Mouse (Mus musculus) hindbrain, embryonic 14.5 days (tissue): ENCODE measurements at regions not wholly inside any gene's neighbourhood (a gene's known extent, or its start where the extent isn't known, plus 50 kb on each side); places are given as distances from the start of the nearest gene placed in this dataset.

Source experiments
- ATAC-seq: fragments of 200-750 bp; cut with Nextera tagmentation; 2 replicates; pipeline ENCODE4 v1.8.0; 2017; ENCODE audit warnings: moderate number of reproducible peaks, mild to moderate bottlenecking, moderate TSS enrichment, moderate library complexity; ENCODE audit not compliant: low FRiP score
- DNase-seq: peaks from one replicate; pipeline ENCODE4 v3.0.0-alpha.2; 2015; ENCODE audit warnings: low spot score
- H3K27ac ChIP-seq: fragments of 300-500 bp; sonication (generic); 2 replicates; pipeline ENCODE4 v1.5.1; 2014; ENCODE audit warnings: mild to moderate bottlenecking, moderate library complexity
- H3K27me3 ChIP-seq: fragments of 300-500 bp; sonication (generic); 2 replicates; pipeline ENCODE4 v1.6.1; 2014; ENCODE audit warnings: mild to moderate bottlenecking, low read length, mixed read lengths; ENCODE audit not compliant: control insufficient read depth, insufficient read depth
- H3K36me3 ChIP-seq: fragments of 300-500 bp; sonication (generic); replicated peaks from 2 replicates; pipeline ENCODE4 v1.6.1; 2014; ENCODE audit not compliant: control insufficient read depth, insufficient read depth
- H3K4me1 ChIP-seq: fragments of 300-500 bp; sonication (generic); replicated peaks from 2 replicates; pipeline ENCODE4 v1.6.1; 2014; ENCODE audit warnings: antibody characterized with exemption, low read length, mixed read lengths; ENCODE audit not compliant: control insufficient read depth, insufficient read depth
- H3K4me2 ChIP-seq: fragments of 300-500 bp; sonication (generic); replicated peaks from 2 replicates; pipeline ENCODE4 v1.6.1; 2014; ENCODE audit warnings: mild to moderate bottlenecking, moderate library complexity
- H3K4me3 ChIP-seq: fragments of 300-500 bp; sonication (generic); replicated peaks from 2 replicates; pipeline ENCODE4 v1.5.1; 2014; ENCODE audit warnings: mild to moderate bottlenecking, low read length
- H3K9ac ChIP-seq: fragments of 300-500 bp; sonication (generic); 2 replicates; pipeline ENCODE4 v1.6.1; 2014
- H3K9me3 ChIP-seq: fragments of 300-500 bp; sonication (generic); 2 replicates; pipeline ENCODE4 v1.6.1; 2016; ENCODE audit warnings: low read length; ENCODE audit not compliant: control insufficient read depth
- WGBS: fragments of 180-500 bp; shearing (Covaris S2); extraction: QIAGEN DNeasy Blood & Tissue Kit; methylation state at CpG from one replicate; pipeline ENCODE4 v1.1.7; 2014; 5-methylcytosine and 5-hydroxymethylcytosine counted together

- no peak for DNase-seq
- ATAC-seq, result no peak
- whole genome bisulfite sequencing, result 81% methylated on average over 6 of the region's 6 CpGs
- Histone ChIP-seq H3K4me3 (no peak overlapping the region), H3K9ac (no peak overlapping the region), H3K27me3 (no peaks in the 10 kb centered on the region), H3K27ac (no peak overlapping the region), H3K36me3 (no peaks in the 10 kb centered on the region), H3K9me3 (no peaks in the 10 kb centered on the region), H3K4me1 (no peaks in the 10 kb centered on the region), H3K4me2 (no peak overlapping the region)
These were observed 271.7 kb upstream of the Rora start for GRCm38 (mm10) chr9:68381871-68382270.

GRCm38 (mm10) chr9:68400930-68401329 is 252.7 kb upstream of the Rora start:
- Histone ChIP-seq H3K4me1 (no peaks in the 10 kb centered on the region), H3K9me3 (no peaks in the 10 kb centered on the region), H3K9ac (no peak overlapping the region), H3K27ac (no peak overlapping the region), H3K4me2 (no peak overlapping the region), H3K27me3 (no peaks in the 10 kb centered on the region), H3K36me3 (no peaks in the 10 kb centered on the region), H3K4me3 (no peak overlapping the region)
- WGBS, result 69% methylated on average over 4 of the region's 4 CpGs
- DNase-seq (no peak), ATAC-seq (no peak)

GRCm38 (mm10) chr9:68402176-68402845 is 251.3 kb upstream of the Rora start:
- Histone ChIP-seq H3K4me3 (no peak overlapping the region), H3K9ac (no peak overlapping the region), H3K27ac (no peak overlapping the region), H3K4me2 (no peak overlapping the region), H3K9me3 (no peaks in the 10 kb centered on the region), H3K36me3 (no peaks in the 10 kb centered on the region), H3K4me1 (no peaks in the 10 kb centered on the region), H3K27me3 (no peaks in the 10 kb centered on the region)
- DNase-seq, result no peak
- 68% methylated on average over 8 of the region's 8 CpGs for WGBS
- ATAC-seq, result no peak

DNA sequence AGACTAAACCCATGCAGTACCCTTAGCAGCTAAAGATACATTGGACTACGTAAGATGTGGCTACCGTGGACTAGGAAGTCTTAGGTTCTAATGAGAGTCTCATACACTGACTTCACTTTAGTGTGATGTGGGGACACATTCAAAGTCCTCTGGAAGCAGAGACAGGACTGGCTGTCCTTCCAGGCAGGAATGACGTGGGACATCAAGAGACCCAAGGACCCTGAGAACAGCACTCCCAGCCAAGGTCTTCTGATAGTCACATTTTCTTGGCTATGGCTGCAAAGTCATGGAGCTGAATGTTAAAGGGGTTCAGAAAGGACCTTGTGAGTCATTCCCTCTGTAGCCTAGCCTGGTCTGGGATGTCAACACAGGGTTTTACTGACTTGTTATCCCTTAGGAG is 250.6 kb upstream of the Rora start:
- no peak overlapping the region for H3K4me2 ChIP-seq
- ATAC-seq (no peak), DNase-seq (no peak)
- WGBS, result 95% methylated on average over 3 of the region's 3 CpGs
- H3K9me3 ChIP-seq, result no peaks in the 10 kb centered on the region
- H3K4me1 ChIP-seq, result no peaks in the 10 kb centered on the region
- no peaks in the 10 kb centered on the region for H3K27me3 ChIP-seq
- no peak overlapping the region for H3K4me3 ChIP-seq
- H3K36me3 ChIP-seq, result no peaks in the 10 kb centered on the region
- H3K27ac ChIP-seq, result no peak overlapping the region
- no peak overlapping the region for H3K9ac ChIP-seq

DNA sequence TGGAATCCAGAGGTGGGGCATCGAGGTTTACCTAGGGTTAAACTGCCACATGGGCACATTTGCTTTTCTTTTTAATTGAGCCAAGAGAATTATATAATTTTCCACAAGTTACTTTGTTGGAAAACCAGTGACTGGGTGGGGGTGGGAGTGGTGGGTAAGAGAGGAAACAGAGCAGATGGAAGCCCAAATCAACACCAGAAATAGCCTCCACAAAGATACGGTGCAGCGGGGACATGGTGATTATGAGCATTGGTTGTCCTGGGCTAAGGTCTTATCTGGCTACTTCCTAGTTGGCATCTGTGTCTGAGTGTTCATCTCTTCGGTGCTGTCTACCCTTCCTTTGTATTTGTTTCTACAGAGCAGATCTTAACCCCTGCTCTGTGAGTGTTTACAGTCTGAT is 250.1 kb upstream of the Rora start:
- H3K36me3 ChIP-seq, result no peaks in the 10 kb centered on the region
- WGBS, result 93% methylated on average over 4 of the region's 4 CpGs
- ATAC-seq (no peak), DNase-seq (no peak)
- no peaks in the 10 kb centered on the region for H3K4me1 ChIP-seq
- no peak overlapping the region for H3K27ac ChIP-seq
- H3K9me3 ChIP-seq, result no peaks in the 10 kb centered on the region
- no peak overlapping the region for H3K4me3 ChIP-seq
- H3K4me2 ChIP-seq, result no peak overlapping the region
- H3K9ac ChIP-seq, result no peak overlapping the region
- no peaks in the 10 kb centered on the region for H3K27me3 ChIP-seq

DNA sequence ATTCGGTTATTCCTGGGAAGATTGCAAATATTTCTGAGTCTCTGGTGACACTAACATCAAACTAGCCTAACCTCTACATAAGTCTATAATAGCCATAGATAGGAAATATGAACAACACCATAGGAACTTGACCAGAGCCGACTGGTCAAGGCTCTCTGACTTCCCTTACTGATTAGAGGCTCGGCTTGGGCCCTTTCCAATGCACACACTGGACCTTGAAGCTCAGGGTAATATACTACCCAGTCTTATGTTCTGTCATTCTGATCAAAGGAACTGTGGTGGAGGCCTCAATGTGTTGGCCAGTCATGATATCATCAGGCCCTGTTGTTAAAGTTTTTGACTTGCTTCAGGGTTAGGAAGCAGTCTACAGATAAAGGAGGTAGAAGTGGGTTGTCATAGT is 243.8 kb upstream of the Rora start:
- no peak overlapping the region for H3K27ac ChIP-seq
- no peak overlapping the region for H3K9ac ChIP-seq
- DNase-seq, result no peak
- no peaks in the 10 kb centered on the region for H3K36me3 ChIP-seq
- no peak overlapping the region for H3K4me2 ChIP-seq
- no peaks in the 10 kb centered on the region for H3K4me1 ChIP-seq
- no peak for ATAC-seq
- no peaks in the 10 kb centered on the region for H3K9me3 ChIP-seq
- no peak overlapping the region for H3K4me3 ChIP-seq
- WGBS, result 93% methylated on average over 3 of the region's 3 CpGs
- no peaks in the 10 kb centered on the region for H3K27me3 ChIP-seq

DNA sequence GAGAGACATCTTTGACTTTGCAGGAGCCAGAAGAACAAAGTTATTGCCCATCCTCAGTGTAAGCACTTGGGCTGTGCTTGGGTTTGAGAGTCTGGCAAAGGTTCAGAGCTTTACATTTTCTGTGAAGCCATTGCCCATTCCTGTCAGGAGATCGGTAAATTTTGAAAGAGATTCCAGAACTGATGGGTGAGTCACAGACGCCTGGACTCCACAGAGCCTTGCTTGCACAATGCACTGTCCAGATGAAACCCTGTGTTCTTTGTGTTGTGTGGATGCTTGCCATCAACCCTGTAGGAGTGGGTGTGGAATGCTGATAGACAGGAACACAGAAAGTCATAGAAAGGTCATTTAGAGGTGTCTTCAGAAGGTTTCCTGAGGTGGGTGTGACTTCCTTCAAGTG is 227.3 kb upstream of the Rora start:
- Histone ChIP-seq H3K9ac (no peak overlapping the region), H3K4me2 (no peak overlapping the region), H3K36me3 (no peaks in the 10 kb centered on the region), H3K9me3 (no peaks in the 10 kb centered on the region), H3K27ac (no peak overlapping the region), H3K27me3 (no peaks in the 10 kb centered on the region), H3K4me1 (no peaks in the 10 kb centered on the region), H3K4me3 (no peak overlapping the region)
- ATAC-seq, result no peak
- DNase-seq, result no peak
- WGBS, result 90% methylated on average over 2 of the region's 2 CpGs

GRCm38 (mm10) chr9:68462755-68463154 is 190.8 kb upstream of the Rora start:
- H3K4me3 ChIP-seq, result no peak overlapping the region
- H3K4me1 ChIP-seq, result no peaks in the 10 kb centered on the region
- H3K9ac ChIP-seq, result no peak overlapping the region
- no peak overlapping the region for H3K27ac ChIP-seq
- no peaks in the 10 kb centered on the region for H3K27me3 ChIP-seq
- DNase-seq, result no peak
- H3K4me2 ChIP-seq, result no peak overlapping the region
- H3K9me3 ChIP-seq, result no peaks in the 10 kb centered on the region
- ATAC-seq, result no peak
- 95% methylated on average over 5 of the region's 5 CpGs for WGBS
- no peaks in the 10 kb centered on the region for H3K36me3 ChIP-seq

DNA sequence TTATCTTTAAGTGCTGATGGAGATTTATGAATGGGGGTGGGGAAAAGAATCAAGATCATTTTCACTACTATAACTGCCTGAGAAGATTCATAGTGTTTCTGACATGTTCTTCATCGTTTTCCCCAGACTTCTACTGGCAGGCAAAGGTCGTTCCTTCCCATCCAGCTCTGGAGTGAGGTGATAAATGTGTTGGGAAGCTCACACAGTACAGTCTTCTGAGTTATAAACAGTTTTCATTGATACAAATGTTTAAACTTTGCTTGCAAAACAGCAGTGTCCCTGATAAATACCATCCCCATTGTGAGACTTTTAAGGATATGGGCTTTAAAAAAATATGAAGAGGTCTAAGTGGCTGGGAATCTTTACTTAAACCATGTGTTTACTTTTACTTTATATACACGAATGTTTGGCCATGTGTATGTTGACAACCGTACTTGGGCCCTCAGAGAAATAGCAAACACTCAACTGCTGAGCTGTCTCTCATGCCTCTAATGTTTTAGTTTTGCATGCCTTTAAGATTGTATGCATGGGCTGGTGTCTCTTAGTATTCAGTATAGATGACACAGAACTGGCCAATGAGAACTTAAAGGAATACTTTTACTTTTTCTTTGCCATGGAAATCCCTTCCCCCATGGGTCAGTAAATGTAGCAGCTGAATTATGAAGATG is 189.8 kb upstream of the Rora start:
- H3K27ac ChIP-seq, result no peak overlapping the region
- H3K36me3 ChIP-seq, result no peaks in the 10 kb centered on the region
- no peak overlapping the region for H3K4me2 ChIP-seq
- WGBS, result 81% methylated on average over 4 of the region's 4 CpGs
- H3K9ac ChIP-seq, result no peak overlapping the region
- no peak overlapping the region for H3K4me3 ChIP-seq
- no peaks in the 10 kb centered on the region for H3K27me3 ChIP-seq
- H3K4me1 ChIP-seq, result no peaks in the 10 kb centered on the region
- H3K9me3 ChIP-seq, result no peaks in the 10 kb centered on the region
- no peak for DNase-seq
- ATAC-seq, result no peak

GRCm38 (mm10) chr9:68466671-68467070 is 186.9 kb upstream of the Rora start:
- H3K27ac ChIP-seq, result no peak overlapping the region
- no peak overlapping the region for H3K4me2 ChIP-seq
- no peaks in the 10 kb centered on the region for H3K4me1 ChIP-seq
- 84% methylated on average over 5 of the region's 5 CpGs for WGBS
- no peak overlapping the region for H3K9ac ChIP-seq
- no peaks in the 10 kb centered on the region for H3K36me3 ChIP-seq
- H3K4me3 ChIP-seq, result no peak overlapping the region
- H3K9me3 ChIP-seq, result no peaks in the 10 kb centered on the region
- no peak for ATAC-seq
- no peaks in the 10 kb centered on the region for H3K27me3 ChIP-seq
- DNase-seq, result no peak
